ENCODE assay signal across 8 mouse cellular contexts in genomic region chr11:95337846-95338342, GRCm38 (mm10). TPM values are rescaled to one million over a fixed set of nuclear protein-coding genes. Genes with fewer than 3 reads are reported as not detected.
A peak's percentile ranks its signal among the peaks of the same experiment; 100 is the strongest.
DNase-seq lines count a peak whose midpoint lies in the region; ATAC-seq lines count a peak whose summit lies in the region.

No protein-coding gene starts in this region.

- H3K4me1 ChIP-seq in erythroblast, embryonic 14.5 days (ENCODE audit: control insufficient read depth): peaks cover 81% of the 10 kb centered on the region
- peaks cover 47% of the 10 kb centered on the region for H3K4me1 ChIP-seq in liver, embryonic 16.5 days (ENCODE audit: control insufficient read depth, low read depth, low read length)

- peak overlapping the region; percentile 99 for H3K27ac ChIP-seq in liver, embryonic 16.5 days (ENCODE audit: low read length)

- H3K9me3 ChIP-seq in erythroblast, embryonic 14.5 days (ENCODE audit: control insufficient read depth, low read length): no peaks in the 10 kb centered on the region
- H3K9me3 ChIP-seq in liver, embryonic 16.5 days (replicated peaks; ENCODE audit: control insufficient read depth, low read length): no peaks in the 10 kb centered on the region

- peak overlapping the region; percentile 85 for H3K4me3 ChIP-seq in erythroblast, embryonic 14.5 days (replicated peaks)
- H3K4me3 ChIP-seq in liver, embryonic 16.5 days (ENCODE audit: low read depth, low read length): peak overlapping the region; percentile 94

- peak overlapping the region; percentile 96 for H3K9ac ChIP-seq in liver, embryonic 16.5 days (ENCODE audit: low read depth, low read length)

- H3K4me2 ChIP-seq in liver, embryonic 16.5 days (ENCODE audit: low read depth, low read length): peak overlapping the region; percentile 73

- H3K27me3 ChIP-seq in erythroblast, embryonic 14.5 days (ENCODE audit: control insufficient read depth): no peaks in the 10 kb centered on the region
- H3K27me3 ChIP-seq in liver, embryonic 16.5 days (ENCODE audit: control insufficient read depth, insufficient read depth, low read depth, low read length): no peaks in the 10 kb centered on the region

- ATAC-seq in erythroblast, adult 5-6 weeks (replicated peaks; ENCODE audit: low FRiP score, poor library complexity, severe bottlenecking): no peak
- ATAC-seq in liver, embryonic 16.5 days (ENCODE audit: low read depth): no peak

- DNase-seq in thymus, postnatal 14 days: peak; percentile 50
- DNase-seq in thymus, postnatal 10 days (ENCODE audit: low spot score in 2 of 2): no peak
- DNase-seq in urinary bladder, adult 18-20 months (ENCODE audit: low spot score in 2 of 2): no peak
- no peak for DNase-seq in left cerebral cortex, postnatal 36 days (ENCODE audit: low spot score in 2 of 2)
- no peak for DNase-seq in ovary, postnatal 36 days (ENCODE audit: low spot score)

- peaks cover 54% of the 10 kb centered on the region for H3K36me3 ChIP-seq in erythroblast, embryonic 14.5 days (ENCODE audit: control insufficient read depth)
- H3K36me3 ChIP-seq in liver, embryonic 16.5 days (ENCODE audit: control insufficient read depth, insufficient read depth): peaks cover 9% of the 10 kb centered on the region

- 7% methylated on average over 9 of the region's 9 CpGs for WGBS in liver, embryonic 16.5 days (ENCODE audit: insufficient replicate concordance)

- intact Hi-C loops in left cerebral cortex, postnatal 36 days (cut with DNase I): no loop called here

RNA-seq across cellular contexts. Expression of gene Fam117a, which starts 1.1 kb away (rescaled TPM):
- 184 and 248 TPM in 2 replicates for polyA plus RNA-seq in erythroblast, embryonic 14.5 days (2012)
- total RNA-seq in erythroblast, adult 5-6 weeks (2015; ENCODE audit: low replicate concordance): 321 and 423 TPM in 2 replicates
- 386 and 450 TPM in 2 replicates for total RNA-seq in erythroblast, adult 5-6 weeks (2017; ENCODE audit: low replicate concordance)
- polyA plus RNA-seq in liver, embryonic 16.5 days (2015; fragmentation: Nextera tagmentation; extraction: Ambion mirVana): 73.5 and 81.3 TPM in 2 replicates
- 1 to 10 TPM; 3.1 to 5.9 TPM for total RNA-seq in left cerebral cortex, postnatal 36 days (2021)

RNA-seq across cellular contexts. Expression of gene Kat7, which starts 27.8 kb away (rescaled TPM):
- 1.3 and 1.4 TPM in 2 replicates for polyA plus RNA-seq in erythroblast, embryonic 14.5 days (2012)
- 33.8 and 39.3 TPM in 2 replicates for total RNA-seq in erythroblast, adult 5-6 weeks (2015; ENCODE audit: low replicate concordance)
- 41.5 and 65.5 TPM in 2 replicates for total RNA-seq in erythroblast, adult 5-6 weeks (2017; ENCODE audit: low replicate concordance)
- polyA plus RNA-seq in liver, embryonic 16.5 days (2015; fragmentation: Nextera tagmentation; extraction: Ambion mirVana): 29.4 and 31.2 TPM in 2 replicates
- total RNA-seq in left cerebral cortex, postnatal 36 days (2021): 10 to 100 TPM; 69.3 to 74.3 TPM

RNA-seq across cellular contexts. Expression of gene Slc35b1, which starts 46.6 kb away (rescaled TPM):
- 0.78 and 0.98 TPM in 2 replicates for polyA plus RNA-seq in erythroblast, embryonic 14.5 days (2012)
- total RNA-seq in erythroblast, adult 5-6 weeks (2015; ENCODE audit: low replicate concordance): 20.8 and 23.0 TPM in 2 replicates
- 31.4 and 40.6 TPM in 2 replicates for total RNA-seq in erythroblast, adult 5-6 weeks (2017; ENCODE audit: low replicate concordance)
- 37.7 and 40.5 TPM in 2 replicates for polyA plus RNA-seq in liver, embryonic 16.5 days (2015; fragmentation: Nextera tagmentation; extraction: Ambion mirVana)
- 10 to 100 TPM; 64.1 to 66.7 TPM for total RNA-seq in left cerebral cortex, postnatal 36 days (2021)

Comparison
In these comparisons a context has a peak if more than half of its experiments do, and no peak if none do; other contexts are left out.
1. RNA of gene Fam117a, which starts 1.1 kb away (total RNA-seq): 321 to 450 TPM in erythroblast, adult 5-6 weeks; 3.1 to 5.9 TPM in left cerebral cortex, postnatal 36 days; every median in the first group is over 10 times any median in the second.